ENCODE assay signal across 19 mouse cellular contexts in the genomic region with DNA sequence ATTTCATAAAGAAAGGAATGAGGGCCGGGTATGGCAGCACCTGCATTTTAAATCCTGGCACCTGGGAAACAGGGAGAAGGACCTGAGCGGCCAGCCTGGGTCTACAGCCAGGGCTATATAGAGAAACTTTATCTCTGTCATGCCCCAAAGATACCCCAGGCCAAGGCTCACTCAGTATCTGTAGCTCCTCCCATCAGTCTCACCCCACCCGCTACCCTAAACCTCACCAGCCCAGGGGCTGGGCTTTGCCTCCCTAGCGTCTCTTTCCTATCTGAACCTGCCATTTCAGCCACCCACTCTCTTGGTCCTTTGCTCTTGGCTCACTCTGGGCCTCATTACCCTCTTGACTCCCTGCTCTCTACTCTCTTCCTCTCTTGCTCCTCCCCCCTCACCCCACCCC.
DNase-seq lines count a peak whose midpoint lies in the region; ATAC-seq and TF ChIP-seq lines count a peak whose summit lies in the region.
"Had no signal": no experiment of that assay in that cellular context is flagged by ENCODE, and none has a peak within 500 bp of the region (broad histone marks: within the 10 kb centered on the region; RNA-seq: fewer than 3 reads in every experiment).

No protein-coding gene starts in this region.

- DNase-seq in heart, adult 11 months: peak; percentile 93
- no peak for DNase-seq in heart, postnatal 14 days
- peak; percentile 52 for DNase-seq in MEL (ENCODE audit: low read depth, low spot score)
- no peak for DNase-seq in heart, postnatal 0 days (ENCODE audit: low spot score)
- no peak for DNase-seq in thymus, postnatal 0 days (ENCODE audit: low spot score)
- no peak for DNase-seq in left cerebral cortex, postnatal 10 days (ENCODE audit: extremely low spot score in 1 of 2, low spot score in 2 of 2)
- no peak for DNase-seq in right cerebral cortex, postnatal 10 days (ENCODE audit: low spot score in 2 of 2)
- DNase-seq: cerebellum, postnatal 14 days; gastrocnemius, postnatal 36 days; right cerebral cortex, postnatal 14 days had no signal

- no peak for TF ChIP-seq POLR2A in MEL (IDR thresholded peaks at IDR 0.05; ENCODE audit: control insufficient read depth in 1 of 2, insufficient read depth in 1 of 2, low read depth in 1 of 2, low read length in 2 of 2, poor library complexity in 1 of 2)

- H3K79me2 ChIP-seq in MEL (ENCODE audit: control insufficient read depth, insufficient read depth, low read length, poor library complexity): no peaks in the 10 kb centered on the region

- TF ChIP-seq RAD21 in MEL (IDR thresholded peaks at IDR 0.05; ENCODE audit: low read depth, low read length): no peak

- no peak overlapping the region for H3K27ac ChIP-seq in MEL (ENCODE audit: control insufficient read depth, low read depth, low read length)
- H3K27ac ChIP-seq in heart, postnatal 0 days (ENCODE audit: low read depth): peak overlapping the region; percentile 48
- no peak overlapping the region for H3K27ac ChIP-seq in liver, embryonic 15.5 days (replicated peaks)
- H3K27ac ChIP-seq: forebrain, embryonic 12.5 days; hindbrain, embryonic 12.5 days; kidney, postnatal 0 days; layer of hippocampus, adult 2 months had no signal

- H3K4me2 ChIP-seq in heart, postnatal 0 days (ENCODE audit: low read depth, low read length): no peak overlapping the region
- no peak overlapping the region for H3K4me2 ChIP-seq in liver, embryonic 15.5 days
- H3K4me2 ChIP-seq: forebrain, embryonic 12.5 days; hindbrain, embryonic 12.5 days had no signal

- H3K4me1 ChIP-seq in MEL (ENCODE audit: control insufficient read depth in 1 of 2, insufficient read depth in 2 of 2, low read length in 2 of 2): no peaks in the 10 kb centered on the region; a peak in 1 of 4 replicates
- peaks cover 20% of the 10 kb centered on the region for H3K4me1 ChIP-seq in heart, postnatal 0 days (ENCODE audit: control insufficient read depth, insufficient read depth)
- peaks cover 7% of the 10 kb centered on the region for H3K4me1 ChIP-seq in liver, embryonic 15.5 days (replicated peaks)
- H3K4me1 ChIP-seq: forebrain, embryonic 12.5 days; hindbrain, embryonic 12.5 days had no signal

- no peak overlapping the region for H3K9ac ChIP-seq in MEL (ENCODE audit: control insufficient read depth, low read depth, low read length, poor library complexity, severe bottlenecking)
- no peak overlapping the region for H3K9ac ChIP-seq in heart, postnatal 0 days (replicated peaks; ENCODE audit: low read depth, low read length)
- no peak overlapping the region for H3K9ac ChIP-seq in liver, embryonic 15.5 days
- H3K9ac ChIP-seq: forebrain, embryonic 12.5 days; hindbrain, embryonic 12.5 days had no signal

- no peaks in the 10 kb centered on the region for H3K27me3 ChIP-seq in MEL (ENCODE audit: control insufficient read depth in 1 of 2, insufficient read depth in 2 of 2, low read length in 2 of 2)
- H3K27me3 ChIP-seq in heart, postnatal 0 days (ENCODE audit: control insufficient read depth, insufficient read depth, low read length): no peaks in the 10 kb centered on the region
- H3K27me3 ChIP-seq in liver, embryonic 15.5 days: no peaks in the 10 kb centered on the region
- H3K27me3 ChIP-seq: forebrain, embryonic 12.5 days; hindbrain, embryonic 12.5 days had no signal

- intact Hi-C loops in heart, postnatal 14 days (cut with DNase I): no loop called here
- intact Hi-C loops in left cerebral cortex, postnatal 10 days (cut with DNase I): no loop called here

- no peak overlapping the region for H3K4me3 ChIP-seq in MEL (ENCODE audit: control insufficient read depth in 1 of 2, insufficient read depth in 1 of 2, low read depth in 2 of 2, low read length in 2 of 2)
- no peak overlapping the region for H3K4me3 ChIP-seq in heart, postnatal 0 days (ENCODE audit: low read depth, low read length)
- no peak overlapping the region for H3K4me3 ChIP-seq in liver, embryonic 15.5 days (replicated peaks)
- H3K4me3 ChIP-seq: forebrain, embryonic 12.5 days; hindbrain, embryonic 12.5 days; layer of hippocampus, adult 2 months had no signal

- 27% methylated on average over 4 of the region's 4 CpGs for WGBS in heart, postnatal 0 days
- 37% methylated on average over 4 of the region's 4 CpGs for WGBS in liver, embryonic 15.5 days (ENCODE audit: insufficient replicate concordance)

- H3K9me3 ChIP-seq in MEL (replicated peaks; ENCODE audit: insufficient read depth, low read length): no peaks in the 10 kb centered on the region
- no peaks in the 10 kb centered on the region for H3K9me3 ChIP-seq in heart, postnatal 0 days (replicated peaks; ENCODE audit: control insufficient read depth, low read length)
- H3K9me3 ChIP-seq in liver, embryonic 15.5 days (replicated peaks): no peaks in the 10 kb centered on the region
- H3K9me3 ChIP-seq: forebrain, embryonic 12.5 days; G1E; hindbrain, embryonic 12.5 days had no signal

- H3K36me3 ChIP-seq in MEL (ENCODE audit: control insufficient read depth in 1 of 2, insufficient read depth in 2 of 2, low read length in 2 of 2): peaks cover 0 to 4% of the 10 kb centered on the region in 2 experiments; a peak in 2 of 4 replicates
- H3K36me3 ChIP-seq in heart, postnatal 0 days (replicated peaks; ENCODE audit: control insufficient read depth, insufficient read depth, low read length): no peaks in the 10 kb centered on the region
- H3K36me3 ChIP-seq in liver, embryonic 15.5 days (replicated peaks): no peaks in the 10 kb centered on the region
- H3K36me3 ChIP-seq: forebrain, embryonic 12.5 days; hindbrain, embryonic 12.5 days had no signal

- TF ChIP-seq CTCF in MEL (IDR thresholded peaks at IDR 0.05 in 2 of 3, conservative IDR thresholded peaks at IDR 0.05 in 1 of 3; ENCODE audit: control insufficient read depth in 1 of 3, insufficient read depth in 1 of 3, low read depth in 2 of 3, low read length in 3 of 3, poor library complexity in 1 of 3, severe bottlenecking in 1 of 3): no peak
- no peak for TF ChIP-seq CTCF in heart, postnatal 0 days (IDR thresholded peaks at IDR 0.05; ENCODE audit: low read depth)

- peak; percentile 63 for ATAC-seq in heart, postnatal 0 days (ENCODE audit: insufficient read depth, low read depth)
- ATAC-seq in liver, embryonic 15.5 days (ENCODE audit: insufficient read depth): peak; percentile 74
- ATAC-seq: CD4-positive, CD25-positive, alpha-beta regulatory T cell, adult 4 months; inflammation-experienced regulatory T-cells, adult 6 months; lung, postnatal 0 days had no signal

- no peak for TF ChIP-seq EP300 in MEL (IDR thresholded peaks at IDR 0.05; ENCODE audit: low read depth in 1 of 2, low read length in 2 of 2)
- no peak for TF ChIP-seq EP300 in heart, postnatal 0 days (IDR thresholded peaks at IDR 0.05; ENCODE audit: low read depth)

TF ChIP-seq in MEL, 35 proteins besides CTCF, POLR2A, EP300 and RAD21:
- TF ChIP-seq CHD2 (IDR thresholded peaks at IDR 0.05; ENCODE audit: low read length) (no peak), NELFE (IDR thresholded peaks at IDR 0.05; ENCODE audit: low read depth, low read length) (no peak), MXI1 (IDR thresholded peaks at IDR 0.05; ENCODE audit: low read depth, low read length) (no peak), BHLHE40 (IDR thresholded peaks at IDR 0.05; ENCODE audit: borderline replicate concordance, low read depth, low read length) (no peak), MAZ (IDR thresholded peaks at IDR 0.05; ENCODE audit: low read depth, low read length) (no peak), NRF1 (IDR thresholded peaks at IDR 0.05; ENCODE audit: insufficient read depth, low read depth, low read length, poor library complexity, severe bottlenecking) (no peak), MYB (IDR thresholded peaks at IDR 0.05; ENCODE audit: low read depth, low read length) (no peak), SIN3A (IDR thresholded peaks at IDR 0.05; ENCODE audit: low read length) (no peak), POLR2AphosphoS2 (IDR thresholded peaks at IDR 0.05; ENCODE audit: low read length) (no peak), POLR2AphosphoS5 (IDR thresholded peaks at IDR 0.05; ENCODE audit: borderline replicate concordance, low read depth, low read length) (no peak), TAL1 (IDR thresholded peaks at IDR 0.05; ENCODE audit: low read length) (no peak), GABPA (IDR thresholded peaks at IDR 0.05; ENCODE audit: low read depth, low read length) (no peak), ZMIZ1 (IDR thresholded peaks at IDR 0.05; ENCODE audit: low read depth, low read length) (no peak), CHD1 (IDR thresholded peaks at IDR 0.05; ENCODE audit: low read depth, low read length) (no peak), RCOR1 (IDR thresholded peaks at IDR 0.05; ENCODE audit: low read depth, low read length) (no peak), MAX (IDR thresholded peaks at IDR 0.05; ENCODE audit: low read length) (no peak), KAT2A (conservative IDR thresholded peaks at IDR 0.05; ENCODE audit: low read depth, low read length) (no peak), USF2 (IDR thresholded peaks at IDR 0.05; ENCODE audit: borderline replicate concordance in 1 of 2, insufficient read depth in 1 of 2, low read depth in 1 of 2, low read length in 2 of 2) (no peak), MYC (IDR thresholded peaks at IDR 0.05; ENCODE audit: low read depth, low read length) (no peak), HCFC1 (IDR thresholded peaks at IDR 0.05; ENCODE audit: low read depth, low read length) (no peak)

Comparison
In these comparisons a context has a peak if more than half of its experiments do, and no peak if none do; other contexts are left out.
1. DNase-seq: peak in heart, adult 11 months (single experiment) and MEL (single experiment); none in heart, postnatal 14 days (0 of 2), heart, postnatal 0 days (single experiment), thymus, postnatal 0 days (single experiment), left cerebral cortex, postnatal 10 days (0 of 2) and right cerebral cortex, postnatal 10 days (0 of 2).